Mouse (Mus musculus): ENCODE measurements at regions not wholly inside any gene's neighbourhood (a gene's known extent, or its start where the extent isn't known, plus 50 kb on each side); places are given as distances from the start of the nearest gene placed in this dataset.

- H3K36me3 ChIP-seq (ENCODE audit: control insufficient read depth, insufficient read depth): no peaks in the 10 kb centered on the region
- no peak for TF ChIP-seq USF1 (IDR thresholded peaks at IDR 0.05; ENCODE audit: low read depth)
- no peak for TF ChIP-seq MAX (IDR thresholded peaks at IDR 0.05)
- TF ChIP-seq MYOD1 (IDR thresholded peaks at IDR 0.05; ENCODE audit: control insufficient read depth, insufficient read length, low read depth): no peak
- TF ChIP-seq MYOG (IDR thresholded peaks at IDR 0.05; ENCODE audit: control insufficient read depth, extremely low read depth, insufficient read length): no peak
- TF ChIP-seq CTCF (IDR thresholded peaks at IDR 0.05; ENCODE audit: control insufficient read depth, insufficient read depth, insufficient read length): no peak
- no peak for TF ChIP-seq CEBPB (IDR thresholded peaks at IDR 0.05; ENCODE audit: low read depth)
- TF ChIP-seq FOSL1 (IDR thresholded peaks at IDR 0.05; ENCODE audit: insufficient read depth, low read length, poor library complexity, severe bottlenecking): no peak
- H3K4me3 ChIP-seq (ENCODE audit: insufficient read depth, poor library complexity, severe bottlenecking): no peak overlapping the region
- H3K79me2 ChIP-seq (ENCODE audit: control insufficient read depth, insufficient read depth): no peaks in the 10 kb centered on the region
- H3K79me3 ChIP-seq (ENCODE audit: low read depth): no peaks in the 10 kb centered on the region
- no peak overlapping the region for H3ac ChIP-seq (ENCODE audit: control insufficient read depth, insufficient read length, low read depth)
- no peaks in the 10 kb centered on the region for H3K27me3 ChIP-seq (ENCODE audit: control insufficient read depth, insufficient read depth, insufficient read length)
Observed at GRCm38 (mm10) chr5:64692335-64692734, 110.9 kb upstream of the Klf3 start.

DNA sequence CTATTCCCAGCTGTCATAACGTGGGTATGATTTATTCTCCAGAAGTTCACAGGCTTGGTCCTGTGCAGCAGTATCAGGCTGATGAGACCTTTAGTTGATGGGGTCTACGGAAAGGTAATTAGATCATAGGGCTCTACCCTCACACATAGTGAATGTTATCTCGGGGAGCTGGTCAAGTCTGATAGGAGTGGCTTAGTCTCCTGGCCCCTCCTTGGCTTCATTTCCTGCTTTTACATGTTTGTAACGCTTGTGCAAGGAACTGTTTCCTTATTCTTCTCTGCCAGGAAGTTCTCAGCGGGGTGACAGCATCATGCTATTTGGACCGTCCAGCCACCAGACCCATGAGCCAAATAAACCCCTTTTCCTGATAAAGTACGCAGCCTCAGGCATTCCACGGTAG lies 109.6 kb upstream of the Klf3 start:
- Histone ChIP-seq H3K36me3 (ENCODE audit: control insufficient read depth, insufficient read depth) (no peaks in the 10 kb centered on the region), H3K79me2 (ENCODE audit: control insufficient read depth, insufficient read depth) (no peaks in the 10 kb centered on the region), H3ac (ENCODE audit: control insufficient read depth, insufficient read length, low read depth) (no peak overlapping the region), H3K79me3 (ENCODE audit: low read depth) (no peaks in the 10 kb centered on the region), H3K4me3 (ENCODE audit: insufficient read depth, poor library complexity, severe bottlenecking) (no peak overlapping the region), H3K27me3 (ENCODE audit: control insufficient read depth, insufficient read depth, insufficient read length) (no peaks in the 10 kb centered on the region)
- TF ChIP-seq MYOG (IDR thresholded peaks at IDR 0.05; ENCODE audit: control insufficient read depth, extremely low read depth, insufficient read length): no peak
- TF ChIP-seq CTCF (IDR thresholded peaks at IDR 0.05; ENCODE audit: control insufficient read depth, insufficient read depth, insufficient read length): no peak
- no peak for TF ChIP-seq CEBPB (IDR thresholded peaks at IDR 0.05; ENCODE audit: low read depth)
- TF ChIP-seq FOSL1 (IDR thresholded peaks at IDR 0.05; ENCODE audit: insufficient read depth, low read length, poor library complexity, severe bottlenecking): no peak
- no peak for TF ChIP-seq USF1 (IDR thresholded peaks at IDR 0.05; ENCODE audit: low read depth)

- Histone ChIP-seq H3K36me3 (ENCODE audit: control insufficient read depth, insufficient read depth) (no peaks in the 10 kb centered on the region), H3K4me3 (ENCODE audit: insufficient read depth, poor library complexity, severe bottlenecking) (no peak overlapping the region), H3ac (ENCODE audit: control insufficient read depth, insufficient read length, low read depth) (no peak overlapping the region), H3K79me3 (ENCODE audit: low read depth) (no peaks in the 10 kb centered on the region), H3K79me2 (ENCODE audit: control insufficient read depth, insufficient read depth) (no peaks in the 10 kb centered on the region), H3K27me3 (ENCODE audit: control insufficient read depth, insufficient read depth, insufficient read length) (no peaks in the 10 kb centered on the region)
- TF ChIP-seq MYOG (IDR thresholded peaks at IDR 0.05; ENCODE audit: control insufficient read depth, extremely low read depth, insufficient read length) (no peak), CEBPB (IDR thresholded peaks at IDR 0.05; ENCODE audit: low read depth) (no peak), MYOD1 (IDR thresholded peaks at IDR 0.05; ENCODE audit: control insufficient read depth, insufficient read length, low read depth) (no peak), MAX (IDR thresholded peaks at IDR 0.05) (no peak), USF1 (IDR thresholded peaks at IDR 0.05; ENCODE audit: low read depth) (no peak), FOSL1 (IDR thresholded peaks at IDR 0.05; ENCODE audit: insufficient read depth, low read length, poor library complexity, severe bottlenecking) (no peak), CTCF (IDR thresholded peaks at IDR 0.05; ENCODE audit: control insufficient read depth, insufficient read depth, insufficient read length) (no peak)
Observed at GRCm38 (mm10) chr5:64694606-64695005, 108.6 kb upstream of the Klf3 start.

- no peaks in the 10 kb centered on the region for H3K79me2 ChIP-seq (ENCODE audit: control insufficient read depth, insufficient read depth)
- H3K79me3 ChIP-seq (ENCODE audit: low read depth): no peaks in the 10 kb centered on the region
- no peaks in the 10 kb centered on the region for H3K36me3 ChIP-seq (ENCODE audit: control insufficient read depth, insufficient read depth)
- H3K4me3 ChIP-seq (ENCODE audit: insufficient read depth, poor library complexity, severe bottlenecking): no peak overlapping the region
- H3K27me3 ChIP-seq (ENCODE audit: control insufficient read depth, insufficient read depth, insufficient read length): no peaks in the 10 kb centered on the region
- TF ChIP-seq FOSL1 (IDR thresholded peaks at IDR 0.05; ENCODE audit: insufficient read depth, low read length, poor library complexity, severe bottlenecking) (no peak), CTCF (IDR thresholded peaks at IDR 0.05; ENCODE audit: control insufficient read depth, insufficient read depth, insufficient read length) (no peak), CEBPB (IDR thresholded peaks at IDR 0.05; ENCODE audit: low read depth) (no peak), USF1 (IDR thresholded peaks at IDR 0.05; ENCODE audit: low read depth) (no peak), MYOD1 (IDR thresholded peaks at IDR 0.05; ENCODE audit: control insufficient read depth, insufficient read length, low read depth) (no peak), MYOG (IDR thresholded peaks at IDR 0.05; ENCODE audit: control insufficient read depth, extremely low read depth, insufficient read length) (no peak), MAX (IDR thresholded peaks at IDR 0.05) (no peak)
- H3ac ChIP-seq (ENCODE audit: control insufficient read depth, insufficient read length, low read depth): no peak overlapping the region
Observed at GRCm38 (mm10) chr5:64696099-64696498, 107.1 kb upstream of the Klf3 start.

DNA sequence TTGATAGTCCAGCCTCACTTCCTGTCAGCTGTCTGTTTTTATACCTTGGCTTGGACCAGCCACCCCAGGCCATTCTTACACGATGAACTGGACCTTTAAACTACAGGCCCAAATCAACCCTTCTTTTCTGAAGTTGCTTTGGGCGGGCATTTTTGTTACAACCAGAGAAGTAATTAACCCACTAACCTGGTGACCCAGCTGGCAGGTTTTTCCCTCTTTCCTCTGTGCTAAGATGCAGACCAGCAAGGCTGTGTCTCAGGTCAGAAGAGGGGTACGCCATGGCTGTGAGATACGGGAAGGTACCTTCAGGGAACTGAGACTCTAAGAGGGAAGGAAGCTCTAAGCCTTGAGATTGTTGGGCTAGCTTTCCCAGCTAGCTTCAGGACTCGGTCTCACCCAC lies 105.7 kb upstream of the Klf3 start:
- TF ChIP-seq CEBPB (IDR thresholded peaks at IDR 0.05; ENCODE audit: low read depth) (no peak), MYOD1 (IDR thresholded peaks at IDR 0.05; ENCODE audit: control insufficient read depth, insufficient read length, low read depth) (no peak), CTCF (IDR thresholded peaks at IDR 0.05; ENCODE audit: control insufficient read depth, insufficient read depth, insufficient read length) (no peak), USF1 (IDR thresholded peaks at IDR 0.05; ENCODE audit: low read depth) (no peak), MYOG (IDR thresholded peaks at IDR 0.05; ENCODE audit: control insufficient read depth, extremely low read depth, insufficient read length) (no peak), MAX (IDR thresholded peaks at IDR 0.05) (no peak), FOSL1 (IDR thresholded peaks at IDR 0.05; ENCODE audit: insufficient read depth, low read length, poor library complexity, severe bottlenecking) (no peak)
- Histone ChIP-seq H3ac (ENCODE audit: control insufficient read depth, insufficient read length, low read depth) (no peak overlapping the region), H3K79me2 (ENCODE audit: control insufficient read depth, insufficient read depth) (no peaks in the 10 kb centered on the region), H3K27me3 (ENCODE audit: control insufficient read depth, insufficient read depth, insufficient read length) (no peaks in the 10 kb centered on the region), H3K79me3 (ENCODE audit: low read depth) (no peaks in the 10 kb centered on the region), H3K36me3 (ENCODE audit: control insufficient read depth, insufficient read depth) (no peaks in the 10 kb centered on the region), H3K4me3 (ENCODE audit: insufficient read depth, poor library complexity, severe bottlenecking) (no peak overlapping the region)
